Comparison of ENCODE assay signal across 25 mouse cellular contexts in the genomic region with DNA sequence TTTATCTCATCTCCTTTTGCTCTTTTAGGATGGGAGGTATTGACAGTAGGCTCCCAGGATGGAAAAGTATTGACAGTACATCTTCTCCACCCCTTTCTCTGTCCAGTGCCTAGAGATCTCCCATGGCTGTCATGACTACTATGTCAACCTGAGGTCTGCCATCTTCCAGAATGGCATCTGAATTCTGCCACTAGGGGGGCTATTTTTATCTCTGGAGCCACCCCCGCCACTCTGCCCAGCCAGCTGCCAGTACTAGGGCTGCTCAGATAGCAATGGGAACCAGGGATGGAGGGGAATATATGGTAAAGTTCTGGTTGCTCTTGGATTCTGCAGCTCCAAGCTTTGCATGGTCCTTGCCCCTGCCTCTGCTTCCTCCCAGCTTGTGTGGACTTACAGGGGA. TPM values are rescaled to one million over a fixed set of nuclear protein-coding genes. Genes with fewer than 3 reads are reported as not detected.
"Had no signal": no experiment of that assay in that cellular context is flagged by ENCODE, and none has a peak within 500 bp of the region (broad histone marks: within the 10 kb centered on the region; RNA-seq: fewer than 3 reads in every experiment).

No protein-coding gene starts in this region.

- H3K9ac ChIP-seq: hindbrain, embryonic 15.5 days; limb, embryonic 12.5 days; limb, embryonic 15.5 days; liver, embryonic 14.5 days; liver, postnatal 0 days; lung, embryonic 14.5 days; midbrain, embryonic 12.5 days; midbrain, embryonic 15.5 days; neural tube, embryonic 12.5 days had no signal

- H3K27ac ChIP-seq: hindbrain, embryonic 15.5 days; kidney, postnatal 0 days; limb, embryonic 12.5 days; limb, embryonic 15.5 days; liver, embryonic 14.5 days; macrophage; midbrain, embryonic 12.5 days; midbrain, embryonic 15.5 days; neural tube, embryonic 12.5 days; stomach, postnatal 0 days had no signal

- H3K27me3 ChIP-seq: hindbrain, embryonic 15.5 days; midbrain, embryonic 12.5 days; midbrain, embryonic 15.5 days; neural tube, embryonic 12.5 days had no signal

- H3K4me3 ChIP-seq: hindbrain, embryonic 15.5 days; limb, embryonic 12.5 days; limb, embryonic 15.5 days; midbrain, embryonic 12.5 days; midbrain, embryonic 15.5 days; neural tube, embryonic 12.5 days had no signal

- H3K4me2 ChIP-seq: hindbrain, embryonic 15.5 days; limb, embryonic 12.5 days; limb, embryonic 15.5 days; liver, embryonic 11.5 days; lung, embryonic 14.5 days; midbrain, embryonic 12.5 days; midbrain, embryonic 15.5 days; neural tube, embryonic 12.5 days had no signal

- DNase-seq: kidney, adult 2 months; kidney, postnatal 25 days; liver, postnatal 0 days; lung, embryonic 14.5 days; right cerebral cortex, postnatal 14 days; thymus, adult 2 months; thymus, postnatal 14 days; thymus, postnatal 4 days had no signal

- H3K9me3 ChIP-seq: hindbrain, embryonic 15.5 days; limb, embryonic 12.5 days; limb, embryonic 15.5 days; midbrain, embryonic 12.5 days; midbrain, embryonic 15.5 days; neural tube, embryonic 12.5 days had no signal

- H3K36me3 ChIP-seq: hindbrain, embryonic 15.5 days; limb, embryonic 12.5 days; limb, embryonic 15.5 days; midbrain, embryonic 12.5 days; midbrain, embryonic 15.5 days; neural tube, embryonic 12.5 days had no signal

- ATAC-seq: intestine, postnatal 0 days; liver, postnatal 0 days; lung, postnatal 0 days; midbrain, embryonic 15.5 days had no signal

RNA-seq across cellular contexts. Expression of gene Ppp1r1a, which starts 26.2 kb away (rescaled TPM):
- total RNA-seq: megakaryocyte, adult 5-6 weeks had no signal

RNA-seq across cellular contexts. Expression of gene Glycam1, which starts 53.2 kb away (rescaled TPM):
- total RNA-seq: megakaryocyte, adult 5-6 weeks had no signal
- polyA plus RNA-seq: hindbrain, embryonic 15.5 days; intestine, embryonic 14.5 days; kidney, embryonic 14.5 days; kidney, postnatal 0 days; limb, embryonic 12.5 days; limb, embryonic 15.5 days; liver, embryonic 11.5 days; liver, embryonic 14.5 days; liver, postnatal 0 days; lung, embryonic 14.5 days; lung, postnatal 0 days; macrophage; midbrain, embryonic 12.5 days; midbrain, embryonic 15.5 days; neural tube, embryonic 12.5 days; stomach, embryonic 14.5 days; thymus, adult 2 months had no signal
